Mouse (Mus musculus) mouse embryonic stem cell (cell line): ENCODE results near the gene Washc4.

ENCODE experiments used
- in situ Hi-C, 2 experiments: fragments of 300-500 bp; cut with MboI; formaldehyde crosslinking; loops; 1 replicate in 1 of 2; 3 replicates in 1 of 2; pipeline ENCODE4 v1.14.3; 2019 to 2020; ENCODE audit warnings: low sequenced_read_pairs in 2 of 2, low pct_unique_long_range_greater_than_20kb in 1 of 2, mixed read lengths in 1 of 2; ENCODE audit not compliant: unreplicated experiment in 1 of 2

Gene Washc4

DNA sequence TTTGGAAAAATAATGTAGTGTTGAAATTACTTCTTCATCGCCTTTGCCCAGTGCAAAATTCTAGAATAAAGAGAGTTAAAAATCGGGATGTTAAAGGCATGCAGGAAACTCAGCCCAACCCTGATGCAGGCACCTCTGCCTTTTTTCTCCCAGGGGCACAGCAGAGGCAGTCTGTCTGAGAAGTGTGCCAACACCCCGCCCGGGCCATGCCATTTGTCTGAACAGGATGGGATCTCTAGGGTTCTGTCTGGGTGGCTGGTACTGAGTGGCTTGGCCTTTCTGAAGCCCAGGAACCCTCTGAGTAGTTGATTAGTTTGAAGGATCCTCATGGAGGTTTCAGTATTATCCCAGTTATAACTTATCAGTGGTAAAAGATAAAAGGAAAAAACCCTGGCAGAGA lies 84.7 kb downstream of the Washc4 start:
- in situ Hi-C loops, result no loop called here

DNA sequence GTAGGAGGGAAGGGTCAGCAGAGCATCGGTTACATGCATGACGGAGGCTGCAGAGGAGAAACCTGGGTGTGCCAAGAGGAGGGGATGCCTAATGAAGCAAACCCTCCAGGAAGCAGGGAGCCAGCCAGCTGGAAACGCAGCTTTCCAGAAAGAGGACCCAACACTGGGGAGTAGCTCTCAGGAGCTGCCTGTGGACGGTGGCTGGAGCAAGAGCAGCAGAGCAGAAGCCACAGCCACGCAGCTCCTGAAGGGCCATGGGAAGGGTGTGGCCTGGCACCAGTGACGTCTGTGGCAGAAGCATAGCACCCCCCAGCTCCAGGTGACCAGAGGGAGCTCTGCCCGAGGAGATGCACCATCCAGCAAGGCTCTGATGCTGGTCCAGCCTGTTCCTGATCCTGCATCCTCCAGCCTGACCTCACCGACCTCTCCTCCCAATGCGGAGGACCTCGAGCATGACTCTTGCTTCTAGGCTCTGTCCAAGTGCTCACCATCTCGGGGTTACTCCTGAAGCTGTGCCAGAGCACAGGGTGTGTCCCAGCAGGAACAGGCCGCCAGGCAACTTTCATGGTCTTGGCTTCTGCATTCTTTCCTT lies 85.7 kb downstream of the Washc4 start:
- in situ Hi-C loops, result no loop called here

GRCm38 (mm10) chr10:83629878-83630277 lies 86.3 kb downstream of the Washc4 start:
- in situ Hi-C loops, result no loop called here

GRCm38 (mm10) chr10:83630899-83631298 lies 87.3 kb downstream of the Washc4 start:
- in situ Hi-C loops, result no loop called here

GRCm38 (mm10) chr10:83631775-83632174 lies 88.2 kb downstream of the Washc4 start:
- in situ Hi-C loops, result no loop called here

- in situ Hi-C loops, result no loop called here
These were observed 89.3 kb downstream of the Washc4 start for GRCm38 (mm10) chr10:83632806-83633374.

DNA sequence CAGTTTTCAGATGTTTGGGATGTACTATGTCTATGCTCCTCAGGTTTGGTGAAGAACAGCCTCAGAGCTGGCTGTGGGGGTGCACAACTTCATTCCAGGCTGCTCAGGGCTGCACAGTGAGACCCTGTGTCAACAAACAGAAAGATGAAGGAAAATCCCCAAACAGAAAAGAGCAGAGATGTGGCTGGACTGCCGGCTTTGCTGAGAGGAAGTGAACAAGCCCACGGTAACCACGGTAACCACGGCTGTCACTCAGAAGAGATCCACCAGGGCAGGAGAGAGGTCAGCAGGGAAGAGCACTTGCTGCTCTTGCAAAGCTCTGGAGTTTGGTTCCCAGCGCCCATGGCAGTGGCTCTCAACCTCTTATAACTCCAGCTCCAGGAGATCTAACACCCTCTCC lies 90.9 kb downstream of the Washc4 start:
- in situ Hi-C loops, result no loop called here

- in situ Hi-C loops, result no loop called here
These were observed 92.6 kb downstream of the Washc4 start for GRCm38 (mm10) chr10:83636191-83636590.

DNA sequence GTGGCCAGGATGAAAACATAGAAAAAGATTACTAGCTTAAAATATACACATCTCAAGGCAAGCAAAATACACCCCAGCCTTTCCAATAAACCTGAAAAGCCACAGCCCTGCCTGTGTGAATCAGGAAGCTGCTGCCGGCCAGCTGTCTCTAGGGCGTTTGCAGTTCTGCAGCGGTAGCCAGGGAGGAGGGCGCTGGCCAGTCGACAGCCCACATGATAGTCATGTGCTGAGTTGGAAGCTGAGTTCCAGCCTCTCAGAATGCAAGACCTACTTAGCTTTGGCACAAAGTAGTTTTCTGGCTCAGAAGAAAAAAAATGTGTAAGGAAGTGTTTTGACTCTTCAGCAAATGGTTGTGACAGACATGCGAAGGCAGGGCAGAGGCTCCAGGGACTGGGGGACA lies 93.7 kb downstream of the Washc4 start:
- in situ Hi-C loops, result no loop called here

GRCm38 (mm10) chr10:83639881-83640386 lies 96.4 kb downstream of the Washc4 start:
- in situ Hi-C loops, result loop anchor here in 1 of 2 experiments (10.0 kb wide), 1 partner anchor 65 kb away; no protein-coding TSS in a partner anchor

GRCm38 (mm10) chr10:83641641-83642040 lies 98.1 kb downstream of the Washc4 start:
- in situ Hi-C loops, result loop anchor here in 1 of 2 experiments (10.0 kb wide), 1 partner anchor 63 kb away; no protein-coding TSS in a partner anchor

- in situ Hi-C loops, result loop anchor here in 1 of 2 experiments (10.0 kb wide), 1 partner anchor 61 kb away; no protein-coding TSS in a partner anchor
These were observed 100.6 kb downstream of the Washc4 start for GRCm38 (mm10) chr10:83644167-83644566.

GRCm38 (mm10) chr10:83644865-83645715 lies 101.5 kb downstream of the Washc4 start:
- in situ Hi-C loops, result loop anchor here in 1 of 2 experiments (10.0 kb wide), 1 partner anchor 60 kb away; no protein-coding TSS in a partner anchor

DNA sequence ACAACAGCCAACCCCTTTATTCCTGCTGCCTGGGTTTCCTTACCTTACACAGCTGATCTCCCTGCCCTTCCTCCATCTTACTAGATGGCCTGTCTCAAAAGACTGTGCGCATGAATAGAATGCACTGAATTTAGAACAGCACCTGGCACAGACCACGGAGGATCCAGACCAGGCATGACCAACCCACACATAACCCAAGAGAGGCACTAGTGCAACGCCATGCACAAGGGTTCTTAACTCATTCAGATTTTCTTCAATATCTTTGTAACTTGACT lies 102.1 kb downstream of the Washc4 start:
- in situ Hi-C loops, result loop anchor here in 1 of 2 experiments (10.0 kb wide), 1 partner anchor 59 kb away; no protein-coding TSS in a partner anchor
